Mouse (Mus musculus) midbrain, embryonic 14.5 days (tissue): ENCODE measurements around the gene Mgat1. TPM values are rescaled to one million over a fixed set of nuclear protein-coding genes. Genes with fewer than 3 reads are reported as not detected.

Source experiments
- ATAC-seq: fragments of 200-750 bp; cut with Nextera tagmentation; 2 replicates; pipeline ENCODE4 v1.8.0; 2017; ENCODE audit warnings: moderate number of reproducible peaks, moderate library complexity; ENCODE audit not compliant: low FRiP score, low TSS enrichment
- DNase-seq: peaks from one replicate; pipeline ENCODE4 v3.0.0-alpha.2; 2015
- H3K27ac ChIP-seq: fragments of 300-500 bp; sonication (generic); replicated peaks from 2 replicates; pipeline ENCODE4 v1.5.1; 2014; ENCODE audit warnings: mild to moderate bottlenecking, low read depth, low read length, moderate library complexity
- H3K27me3 ChIP-seq: fragments of 300-500 bp; sonication (generic); 2 replicates; pipeline ENCODE4 v1.6.1; 2014; ENCODE audit warnings: low read length, control low read depth, mixed read lengths; ENCODE audit not compliant: control insufficient read depth, insufficient read depth
- H3K36me3 ChIP-seq: fragments of 300-500 bp; sonication (generic); 2 replicates; pipeline ENCODE4 v1.6.1; 2014; ENCODE audit warnings: low read length, control low read depth; ENCODE audit not compliant: control insufficient read depth, insufficient read depth
- H3K4me1 ChIP-seq: fragments of 300-500 bp; sonication (generic); 2 replicates; pipeline ENCODE4 v1.6.1; 2014; ENCODE audit warnings: mild to moderate bottlenecking, antibody characterized with exemption, low read length, control low read depth; ENCODE audit not compliant: control insufficient read depth, insufficient read depth
- H3K4me2 ChIP-seq: fragments of 300-500 bp; sonication (generic); 2 replicates; pipeline ENCODE4 v1.6.1; 2014; ENCODE audit warnings: mild to moderate bottlenecking, low read length, moderate library complexity
- H3K4me3 ChIP-seq: fragments of 300-500 bp; sonication (generic); replicated peaks from 2 replicates; pipeline ENCODE4 v1.5.1; 2014; ENCODE audit warnings: low read depth, low read length
- H3K9ac ChIP-seq: fragments of 300-500 bp; sonication (generic); replicated peaks from 2 replicates; pipeline ENCODE4 v1.6.1; 2014; ENCODE audit warnings: mild to moderate bottlenecking, low read length, moderate library complexity
- H3K9me3 ChIP-seq: fragments of 300-500 bp; sonication (generic); 2 replicates; pipeline ENCODE4 v1.6.1; 2016; ENCODE audit warnings: low read length, control low read depth, mixed read lengths; ENCODE audit not compliant: control insufficient read depth
- WGBS: fragments of 180-500 bp; shearing (Covaris S2); extraction: QIAGEN DNeasy Blood & Tissue Kit; methylation state at CpG from one replicate; pipeline ENCODE4 v1.1.7; 2014; 5-methylcytosine and 5-hydroxymethylcytosine counted together
- polyA plus RNA-seq: library from polyadenylated mRNA; unstranded; fragments of >200 nt; fragmentation: Nextera tagmentation; extraction: Ambion mirVana; gene quantifications from 2 replicates; pipeline ENCODE4 v1.2.1, GENCODE M21; 2014

Mgat1 gene
- polyA plus RNA-seq, 1 experiment from 2014 or later: 27.0 TPM

DNA sequence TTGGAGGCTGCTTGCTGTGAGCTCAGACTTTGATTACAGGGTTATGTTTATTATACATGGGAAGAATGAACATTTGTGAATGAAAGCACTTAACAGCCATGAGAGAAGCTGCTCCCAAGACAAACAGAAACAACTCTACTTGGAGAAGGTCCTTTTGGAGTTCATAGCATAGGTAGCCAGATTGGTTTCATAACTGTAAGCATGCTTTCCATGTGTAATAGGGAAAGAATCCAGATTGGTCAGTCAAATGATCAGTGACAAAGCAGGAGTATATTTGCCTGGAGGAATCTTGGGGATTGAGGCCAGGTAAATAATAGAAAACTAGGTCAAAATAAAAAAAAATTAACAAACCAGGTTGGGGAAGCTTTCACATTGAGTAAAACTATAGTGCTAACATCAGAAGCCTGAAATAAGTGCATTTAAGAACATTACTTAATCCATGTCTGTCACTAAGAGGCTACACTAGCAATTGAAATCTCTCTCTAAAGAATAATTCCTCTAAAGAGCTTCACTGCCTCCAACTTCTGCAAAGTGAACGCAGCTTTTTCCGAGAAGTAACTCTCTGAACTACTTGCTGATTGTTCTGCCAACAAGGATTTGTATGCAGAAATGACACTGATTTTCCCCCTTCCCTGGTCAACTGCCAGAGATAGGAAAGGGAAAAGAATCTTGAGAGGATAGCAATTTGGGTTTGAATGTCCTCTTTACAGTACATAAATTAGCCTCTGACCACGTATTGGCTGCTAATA, 8.4 kb upstream of the Mgat1 start:
- WGBS: 74% methylated on average over 3 of the region's 3 CpGs
- Histone ChIP-seq H3K36me3 (no peaks in the 10 kb centered on the region), H3K27ac (no peak overlapping the region), H3K27me3 (no peaks in the 10 kb centered on the region), H3K4me1 (no peaks in the 10 kb centered on the region), H3K4me3 (no peak overlapping the region), H3K4me2 (no peak overlapping the region), H3K9me3 (no peaks in the 10 kb centered on the region), H3K9ac (no peak overlapping the region)
- DNase-seq (no peak), ATAC-seq (no peak)

DNA sequence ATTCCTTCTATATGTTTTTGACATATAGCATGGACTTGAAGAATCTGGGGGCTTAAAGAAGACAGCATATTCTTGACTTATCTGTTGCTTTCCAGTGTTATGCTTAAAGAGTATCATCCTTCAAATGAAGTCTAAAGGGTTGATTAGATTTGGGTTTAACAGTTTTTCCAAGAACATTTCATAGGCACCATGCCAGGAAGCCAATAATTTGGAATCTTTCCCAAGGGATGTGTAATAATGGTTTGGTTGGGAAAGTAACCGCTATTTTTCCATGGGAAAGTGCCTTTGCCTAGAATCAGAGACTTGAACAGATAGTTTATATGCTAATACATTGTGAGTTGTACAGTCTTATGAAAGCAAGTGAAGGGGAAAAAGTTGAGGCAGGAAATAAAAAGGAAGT, 7.1 kb upstream of the Mgat1 start:
- no peak overlapping the region for H3K9ac ChIP-seq
- H3K9me3 ChIP-seq: no peaks in the 10 kb centered on the region
- no peaks in the 10 kb centered on the region for H3K36me3 ChIP-seq
- H3K4me1 ChIP-seq: no peaks in the 10 kb centered on the region
- H3K4me2 ChIP-seq: no peak overlapping the region
- no peaks in the 10 kb centered on the region for H3K27me3 ChIP-seq
- no peak overlapping the region for H3K27ac ChIP-seq
- no peak overlapping the region for H3K4me3 ChIP-seq
- WGBS: 75% methylated on average over 1 of the region's 1 CpGs
- ATAC-seq (no peak), DNase-seq (no peak)

DNA sequence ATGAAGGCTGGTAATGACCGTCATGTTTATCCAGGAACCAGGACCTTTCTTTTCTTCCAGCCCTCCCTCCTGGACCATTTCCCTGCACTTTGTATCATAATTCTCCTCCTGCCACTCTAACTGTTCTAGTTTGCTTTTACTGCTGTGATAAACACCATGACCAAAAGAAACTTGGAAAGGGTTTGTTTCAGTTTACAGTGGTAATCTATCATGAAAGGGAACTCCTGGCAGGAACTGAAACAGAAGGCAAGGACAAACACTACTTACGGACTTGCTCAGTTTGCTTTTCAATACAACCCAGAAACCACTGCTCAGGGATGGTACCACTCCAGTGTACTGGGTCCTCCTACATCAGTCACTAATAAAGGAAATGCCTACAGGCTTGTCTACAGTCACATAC, 6.5 kb upstream of the Mgat1 start:
- H3K9ac ChIP-seq: no peak overlapping the region
- H3K4me2 ChIP-seq: no peak overlapping the region
- WGBS: 82% methylated on average over 2 of the region's 2 CpGs
- H3K4me1 ChIP-seq: no peaks in the 10 kb centered on the region
- no peaks in the 10 kb centered on the region for H3K27me3 ChIP-seq
- H3K36me3 ChIP-seq: no peaks in the 10 kb centered on the region
- ATAC-seq: no peak
- no peak for DNase-seq
- H3K9me3 ChIP-seq: no peaks in the 10 kb centered on the region
- no peak overlapping the region for H3K27ac ChIP-seq
- no peak overlapping the region for H3K4me3 ChIP-seq

DNA sequence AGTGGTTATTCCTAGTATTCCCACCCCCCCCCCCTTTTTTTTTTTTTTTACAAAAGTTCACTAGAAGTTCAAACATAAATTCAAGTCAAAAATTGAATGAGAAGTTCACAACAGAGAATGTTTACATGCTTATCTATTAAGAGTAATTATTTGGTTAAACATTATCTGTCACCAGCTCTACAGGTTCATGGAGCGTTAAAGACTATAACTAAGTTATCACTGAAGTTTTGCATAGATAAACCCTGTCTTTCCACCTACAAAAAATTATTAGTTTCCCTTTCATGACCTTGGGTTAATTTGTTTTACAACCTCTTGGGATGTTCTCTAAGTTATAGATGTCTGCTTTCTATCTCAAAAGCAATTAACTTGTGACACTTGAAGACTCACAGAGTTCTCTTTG, 3.7 kb upstream of the Mgat1 start:
- Histone ChIP-seq H3K4me3 (no peak overlapping the region), H3K4me1 (peaks cover 12% of the 10 kb centered on the region), H3K36me3 (no peaks in the 10 kb centered on the region), H3K9ac (no peak overlapping the region), H3K27ac (no peak overlapping the region), H3K27me3 (no peaks in the 10 kb centered on the region), H3K4me2 (no peak overlapping the region), H3K9me3 (no peaks in the 10 kb centered on the region)
- DNase-seq (no peak), ATAC-seq (no peak)
- WGBS: 96% methylated on average over 1 of the region's 1 CpGs

DNA sequence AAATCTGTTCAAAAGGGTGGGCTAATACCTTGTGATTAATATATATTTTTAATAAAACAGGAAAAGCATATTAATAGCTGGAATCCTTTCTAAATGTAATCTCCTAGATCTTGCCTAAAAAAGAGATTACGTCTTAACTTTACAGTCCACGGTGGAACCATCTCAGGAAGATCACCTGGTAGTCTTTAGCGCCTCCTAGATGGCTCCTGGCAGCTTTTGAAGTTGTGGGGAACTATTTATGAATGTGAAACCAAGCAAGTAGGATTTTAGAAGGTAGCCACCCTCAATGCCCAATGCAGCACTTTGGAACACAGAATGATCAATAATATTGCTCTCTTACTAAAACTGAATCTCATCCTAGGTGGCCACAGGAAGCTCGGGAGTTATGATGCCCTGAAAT, 3.1 kb upstream of the Mgat1 start:
- 84% methylated on average over 4 of the region's 4 CpGs for WGBS
- DNase-seq (no peak), ATAC-seq (no peak)
- peaks cover 12% of the 10 kb centered on the region for H3K4me1 ChIP-seq
- no peaks in the 10 kb centered on the region for H3K9me3 ChIP-seq
- no peak overlapping the region for H3K9ac ChIP-seq
- H3K4me3 ChIP-seq: no peak overlapping the region
- H3K27ac ChIP-seq: no peak overlapping the region
- H3K27me3 ChIP-seq: no peaks in the 10 kb centered on the region
- no peaks in the 10 kb centered on the region for H3K36me3 ChIP-seq
- no peak overlapping the region for H3K4me2 ChIP-seq

DNA sequence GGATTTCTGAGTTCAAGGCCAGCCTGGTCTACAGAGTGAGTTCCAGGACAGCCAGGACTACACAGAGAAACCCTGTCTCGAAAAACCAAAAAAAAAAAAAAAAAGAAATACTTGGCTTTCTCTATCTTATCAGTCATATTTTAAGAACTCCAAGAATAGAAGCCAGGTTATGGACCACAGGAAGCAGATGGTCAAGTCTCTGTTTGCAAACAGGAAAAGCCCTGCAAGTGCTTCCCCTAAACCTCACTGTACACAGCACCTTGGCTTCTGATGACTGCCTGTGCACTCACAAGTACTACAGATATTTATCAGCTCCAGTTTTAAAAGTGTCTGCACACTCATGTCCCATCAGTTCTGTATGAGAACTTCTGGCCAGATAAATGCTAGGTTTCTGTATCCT, 2.5 kb upstream of the Mgat1 start:
- Histone ChIP-seq H3K27me3 (no peaks in the 10 kb centered on the region), H3K4me3 (no peak overlapping the region), H3K4me2 (no peak overlapping the region), H3K27ac (no peak overlapping the region), H3K36me3 (no peaks in the 10 kb centered on the region), H3K4me1 (peaks cover 12% of the 10 kb centered on the region), H3K9ac (no peak overlapping the region), H3K9me3 (no peaks in the 10 kb centered on the region)
- WGBS: 70% methylated on average over 1 of the region's 1 CpGs
- ATAC-seq (no peak), DNase-seq (no peak)

DNA sequence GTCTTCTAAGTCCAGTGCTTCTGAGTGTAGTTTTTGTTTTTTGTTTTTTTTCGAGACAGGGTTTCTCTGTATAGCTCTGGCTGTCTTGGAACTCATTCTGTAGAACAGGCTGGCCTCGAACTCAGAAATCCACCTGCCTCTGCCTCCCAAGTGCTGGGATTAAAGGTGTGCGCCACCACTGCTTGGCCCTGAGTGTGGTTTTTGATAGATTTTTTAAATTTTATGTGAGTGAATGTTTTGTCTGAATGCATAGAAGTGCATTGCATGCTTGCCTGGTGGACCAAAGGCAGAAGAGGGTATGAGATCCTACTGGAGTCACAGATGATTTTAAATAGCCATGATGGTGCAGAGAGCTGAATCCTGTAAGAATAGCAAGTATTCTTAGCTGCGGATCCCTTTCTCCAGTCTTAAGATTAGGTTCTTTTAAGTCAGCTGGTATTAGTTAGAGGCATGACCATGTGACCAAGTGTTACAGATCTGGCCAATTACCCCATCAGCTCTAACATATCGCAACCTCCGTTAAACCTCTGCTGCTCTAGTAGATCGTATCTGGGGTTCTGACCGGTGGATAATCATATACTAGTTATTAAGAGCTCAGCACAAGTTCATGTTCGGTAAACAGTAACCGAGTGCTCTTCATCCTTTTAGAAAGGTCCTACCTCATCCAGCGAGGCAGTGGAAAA, 906 bp upstream of the Mgat1 start:
- DNase-seq (no peak), ATAC-seq (peak; percentile 11; the same call in 1 of the 2 replicates)
- WGBS: 21% methylated on average over 11 of the region's 11 CpGs
- peaks cover 12% of the 10 kb centered on the region for H3K4me1 ChIP-seq
- no peaks in the 10 kb centered on the region for H3K36me3 ChIP-seq
- peak overlapping the region; percentile 65 for H3K4me3 ChIP-seq
- peak overlapping the region; percentile 59 for H3K4me2 ChIP-seq
- peak overlapping the region; percentile 93 for H3K27ac ChIP-seq
- H3K9ac ChIP-seq: peak overlapping the region; percentile 71; the same call in 1 of the 2 replicates
- H3K9me3 ChIP-seq: no peaks in the 10 kb centered on the region
- no peaks in the 10 kb centered on the region for H3K27me3 ChIP-seq

DNA sequence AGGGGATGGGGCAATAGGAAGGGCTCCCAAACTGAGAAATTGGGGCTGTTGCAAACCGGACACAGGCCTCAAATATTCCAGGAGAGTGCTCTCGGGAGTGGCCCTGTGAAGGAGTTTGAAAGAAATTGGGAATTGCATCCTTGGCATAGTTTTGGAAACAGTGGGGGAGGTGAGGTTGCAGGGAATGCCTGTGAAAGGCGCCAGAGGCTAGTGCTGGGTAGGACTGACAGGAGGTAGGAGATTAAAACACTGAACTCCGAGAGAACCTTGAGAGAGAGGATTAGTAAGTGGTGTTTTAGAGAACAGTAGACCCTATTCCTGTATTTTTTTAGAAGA, 572 bp downstream of the Mgat1 start:
- Histone ChIP-seq H3K4me3 (peak overlapping the region; percentile 65), H3K27ac (peak overlapping the region; percentile 93), H3K4me2 (peak overlapping the region; percentile 59), H3K4me1 (peaks cover 12% of the 10 kb centered on the region), H3K27me3 (no peaks in the 10 kb centered on the region), H3K9ac (peak overlapping the region; percentile 71), H3K36me3 (no peaks in the 10 kb centered on the region), H3K9me3 (no peaks in the 10 kb centered on the region)
- ATAC-seq (no peak), DNase-seq (no peak)
- under 1% methylated on average over 4 of the region's 4 CpGs for WGBS

DNA sequence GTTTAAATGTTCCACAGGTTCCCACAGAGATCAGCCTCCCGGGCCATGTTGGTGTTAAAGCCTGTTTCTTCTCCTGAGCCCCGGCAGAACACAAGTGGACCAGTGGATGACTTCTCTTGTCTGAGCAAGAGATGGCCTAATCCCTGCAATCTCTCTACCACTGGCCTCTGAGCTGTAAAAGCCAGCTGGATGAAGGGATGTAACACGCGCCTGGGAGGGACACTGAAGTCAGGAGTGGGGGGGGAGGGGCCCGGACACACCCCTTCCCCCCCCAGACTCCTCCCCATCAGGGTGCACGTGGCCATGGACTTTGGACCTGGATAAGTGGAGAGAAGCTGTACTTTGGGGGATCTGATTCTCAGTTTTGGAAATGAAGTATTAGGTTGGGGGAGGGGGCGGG, 1.2 kb downstream of the Mgat1 start:
- Histone ChIP-seq H3K27ac (no peak overlapping the region), H3K4me1 (peaks cover 16% of the 10 kb centered on the region), H3K4me2 (peak overlapping the region; percentile 59), H3K9ac (peak overlapping the region; percentile 71; the same call in 1 of the 2 replicates), H3K27me3 (no peaks in the 10 kb centered on the region), H3K9me3 (no peaks in the 10 kb centered on the region), H3K36me3 (no peaks in the 10 kb centered on the region), H3K4me3 (peak overlapping the region; percentile 65; the same call in 1 of the 2 replicates)
- no peak for ATAC-seq
- WGBS: 19% methylated on average over 7 of the region's 7 CpGs
- DNase-seq: no peak
